Mouse (Mus musculus) embryonic facial prominence, embryonic 11.5 days (tissue): ENCODE measurements around the gene Kbtbd13. TPM values are rescaled to one million over a fixed set of nuclear protein-coding genes. Genes with fewer than 3 reads are reported as not detected.
A peak's percentile ranks its signal among the peaks of the same experiment; 100 is the strongest.
"Not testable (repeated sequence)": the region's sequence is repeated elsewhere in the genome, so short reads cannot be mapped to it uniquely, and the experiment has no call there.

Source experiments
- ATAC-seq: fragments of 200-750 bp; cut with Nextera tagmentation; replicated peaks from 2 replicates; pipeline ENCODE4 v1.8.0; 2017; ENCODE audit warnings: low read depth; ENCODE audit not compliant: insufficient number of reproducible peaks, low FRiP score, low TSS enrichment
- DNase-seq: peaks from one replicate; pipeline ENCODE4 v3.0.0-alpha.2; 2015; ENCODE audit warnings: low spot score
- H3K27ac ChIP-seq: fragments of 300-500 bp; sonication (generic); replicated peaks from 2 replicates; pipeline ENCODE4 v1.5.1; 2014; ENCODE audit warnings: mild to moderate bottlenecking, low read depth, low read length, control low read depth
- H3K27me3 ChIP-seq: fragments of 300-500 bp; sonication (generic); 2 replicates; pipeline ENCODE4 v1.6.1; 2014; ENCODE audit warnings: mild to moderate bottlenecking, low read length, moderate library complexity, mixed read lengths; ENCODE audit not compliant: control insufficient read depth, insufficient read depth
- H3K36me3 ChIP-seq: fragments of 300-500 bp; sonication (generic); replicated peaks from 2 replicates; pipeline ENCODE4 v1.6.1; 2014; ENCODE audit warnings: low read depth, mild to moderate bottlenecking, low read length, moderate library complexity, mixed read lengths; ENCODE audit not compliant: control insufficient read depth, insufficient read depth
- H3K4me1 ChIP-seq: fragments of 300-500 bp; sonication (generic); 2 replicates; pipeline ENCODE4 v1.6.1; 2014; ENCODE audit warnings: low read length, mixed read lengths; ENCODE audit not compliant: control insufficient read depth, insufficient read depth
- H3K4me2 ChIP-seq: fragments of 300-500 bp; sonication (generic); 2 replicates; pipeline ENCODE4 v1.6.1; 2014; ENCODE audit warnings: low read depth, mild to moderate bottlenecking, control low read depth, low read length, moderate library complexity
- H3K4me3 ChIP-seq: fragments of 300-500 bp; sonication (generic); 2 replicates; pipeline ENCODE4 v1.5.1; 2014; ENCODE audit warnings: low read depth, low read length, control low read depth
- H3K9ac ChIP-seq: fragments of 300-500 bp; sonication (generic); replicated peaks from 2 replicates; pipeline ENCODE4 v1.6.1; 2014; ENCODE audit warnings: mild to moderate bottlenecking, control low read depth, low read length
- H3K9me3 ChIP-seq: fragments of 300-500 bp; sonication (generic); replicated peaks from 2 replicates; pipeline ENCODE4 v1.6.1; 2016; ENCODE audit warnings: mild to moderate bottlenecking, low read length, inconsistent platforms, mixed read lengths; ENCODE audit not compliant: control insufficient read depth
- WGBS: fragments of 180-500 bp; shearing (Covaris S2); extraction: QIAGEN DNeasy Blood & Tissue Kit; methylation state at CpG from one replicate; pipeline ENCODE4 v1.1.7; 2014; 5-methylcytosine and 5-hydroxymethylcytosine counted together
- polyA plus RNA-seq: library from polyadenylated mRNA; unstranded; fragments of >200 nt; fragmentation: Nextera tagmentation; extraction: Ambion mirVana; gene quantifications from 2 replicates; pipeline ENCODE4 v1.2.1, GENCODE M21; 2014

The Kbtbd13 gene
- polyA plus RNA-seq, 1 experiment from 2014 or later: 1.2 TPM

DNA sequence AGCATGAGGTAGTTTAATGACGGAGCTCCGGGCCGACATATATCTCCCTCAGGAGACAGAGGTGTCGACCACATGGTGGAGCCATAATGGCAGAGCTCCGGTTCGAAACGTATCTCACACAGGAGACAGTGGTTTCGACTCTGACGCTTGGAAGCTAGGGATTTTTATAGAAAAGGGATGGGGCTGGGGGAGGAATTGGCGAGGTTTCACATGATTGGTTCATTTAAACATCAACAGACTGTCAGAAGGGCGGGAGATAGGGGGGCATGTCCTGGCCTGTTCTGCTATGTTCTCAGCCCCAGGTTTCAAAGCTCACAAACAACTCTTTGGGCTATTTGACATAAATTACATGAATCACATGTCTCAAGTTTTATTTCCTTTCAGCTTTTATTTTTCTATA, 46.0 kb downstream of the Kbtbd13 start:
- peak; percentile 15; the same call in 1 of the 2 replicates for ATAC-seq
- not testable (repeated sequence) for DNase-seq

DNA sequence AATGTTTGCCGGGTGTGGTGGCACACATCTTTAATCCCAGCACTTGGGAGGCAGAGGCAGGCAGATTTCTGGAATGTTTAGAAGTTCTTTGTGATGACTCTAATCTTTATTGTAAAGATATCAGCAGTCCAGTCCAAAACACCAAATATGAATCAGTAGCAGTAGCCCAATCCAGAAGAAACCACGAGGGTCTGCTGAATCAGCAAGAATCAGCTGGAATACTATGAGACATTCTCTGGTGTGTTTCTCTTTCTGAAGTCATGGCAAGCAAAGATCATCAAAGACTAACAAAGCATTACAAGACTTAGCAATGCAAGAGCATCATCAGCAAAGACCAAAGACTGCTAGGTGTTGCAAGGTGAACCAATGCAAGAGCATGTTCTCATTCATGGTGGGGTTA, 51.0 kb downstream of the Kbtbd13 start:
- ATAC-seq (no peak), DNase-seq (no peak)
- H3K27me3 ChIP-seq: no peaks in the 10 kb centered on the region
- no peak overlapping the region for H3K27ac ChIP-seq
- WGBS: 90% methylated on average over 2 of the region's 2 CpGs
- no peak overlapping the region for H3K4me2 ChIP-seq
- no peaks in the 10 kb centered on the region for H3K9me3 ChIP-seq
- no peaks in the 10 kb centered on the region for H3K36me3 ChIP-seq
- H3K4me1 ChIP-seq: no peaks in the 10 kb centered on the region
- no peak overlapping the region for H3K9ac ChIP-seq
- no peak overlapping the region for H3K4me3 ChIP-seq

More for the DNA sequence above, 46.0 kb downstream of the Kbtbd13 start:
- H3K4me1 ChIP-seq, H3K27me3 ChIP-seq, H3K36me3 ChIP-seq, H3K9me3 ChIP-seq: not testable (repeated sequence)
- peak overlapping the region; percentile 43 for H3K4me2 ChIP-seq
- H3K27ac ChIP-seq: peak overlapping the region; percentile 88; the same call in 1 of the 2 replicates
- 68% methylated on average over 11 of the region's 11 CpGs for WGBS
- peak overlapping the region; percentile 90 for H3K9ac ChIP-seq
- H3K4me3 ChIP-seq: peak overlapping the region; percentile 99

DNA sequence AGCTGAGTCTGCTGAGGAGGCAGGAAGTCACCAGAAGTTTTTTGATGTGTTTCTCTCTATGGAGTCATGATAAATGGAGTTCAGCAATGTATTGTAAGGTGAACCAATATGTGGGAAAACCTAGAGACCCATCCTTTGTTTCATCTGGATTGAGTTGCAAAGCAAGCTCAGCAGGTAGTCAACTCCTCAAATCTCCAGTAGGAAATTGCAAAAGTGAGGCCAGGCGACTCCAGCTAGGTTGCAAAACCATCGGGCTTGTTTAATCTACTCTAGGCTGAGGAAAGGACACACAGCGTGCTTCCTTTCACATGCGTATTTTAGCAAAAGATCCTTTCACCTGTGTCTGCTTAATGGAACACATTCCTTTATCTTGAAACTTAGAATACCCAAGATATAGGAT, 52.3 kb downstream of the Kbtbd13 start:
- Histone ChIP-seq H3K9ac (no peak overlapping the region), H3K4me1 (no peaks in the 10 kb centered on the region), H3K27me3 (no peaks in the 10 kb centered on the region), H3K4me3 (no peak overlapping the region), H3K27ac (no peak overlapping the region), H3K36me3 (no peaks in the 10 kb centered on the region), H3K9me3 (no peaks in the 10 kb centered on the region), H3K4me2 (no peak overlapping the region)
- ATAC-seq (no peak), DNase-seq (no peak)
- 82% methylated on average over 4 of the region's 4 CpGs for WGBS

Other genes starting within 250 kb of the Kbtbd13 start
- gene Parp16, start 196.3 kb downstream of the Kbtbd13 start, polyA plus RNA-seq: 4.9 and 5.7 TPM in 2 replicates
- gene Cilp, start 126.5 kb downstream of the Kbtbd13 start, polyA plus RNA-seq: 0.21 TPM in 2 replicates
- gene Clpx, start 97.4 kb downstream of the Kbtbd13 start, polyA plus RNA-seq: 60.1 and 64.3 TPM in 2 replicates
- 13.9 and 18.5 TPM in 2 replicates for gene Pdcd7, start 45.5 kb downstream of the Kbtbd13 start, polyA plus RNA-seq
- gene Ubap1l, start 30.6 kb downstream of the Kbtbd13 start, polyA plus RNA-seq: 0.31 TPM in 1 of 2 replicates, not detected in the other
- 7.6 and 9.8 TPM in 2 replicates for gene Rasl12, start 6.9 kb upstream of the Kbtbd13 start, polyA plus RNA-seq
- not detected in 2 replicates for gene Slc51b, start 31.3 kb upstream of the Kbtbd13 start, polyA plus RNA-seq
- 20.0 and 20.8 TPM in 2 replicates for gene Mtfmt, start 44.1 kb upstream of the Kbtbd13 start, polyA plus RNA-seq
- gene Spg21, start 69.3 kb upstream of the Kbtbd13 start, polyA plus RNA-seq: 143 and 157 TPM in 2 replicates
- gene Ankdd1a, start 128.5 kb upstream of the Kbtbd13 start, polyA plus RNA-seq: not detected in 2 replicates
- 10.6 and 11.2 TPM in 2 replicates for gene Plekho2, start 188.4 kb upstream of the Kbtbd13 start, polyA plus RNA-seq
- 9.7 and 10.4 TPM in 2 replicates for gene Pif1, start 195.5 kb upstream of the Kbtbd13 start, polyA plus RNA-seq
- gene Rbpms2, start 238.0 kb upstream of the Kbtbd13 start, polyA plus RNA-seq: 20.4 and 25.8 TPM in 2 replicates